Mouse (Mus musculus): ENCODE data around the gene Zbtb18.
A peak's percentile ranks its signal among the peaks of the same experiment; 100 is the strongest.

Zbtb18 gene

DNA sequence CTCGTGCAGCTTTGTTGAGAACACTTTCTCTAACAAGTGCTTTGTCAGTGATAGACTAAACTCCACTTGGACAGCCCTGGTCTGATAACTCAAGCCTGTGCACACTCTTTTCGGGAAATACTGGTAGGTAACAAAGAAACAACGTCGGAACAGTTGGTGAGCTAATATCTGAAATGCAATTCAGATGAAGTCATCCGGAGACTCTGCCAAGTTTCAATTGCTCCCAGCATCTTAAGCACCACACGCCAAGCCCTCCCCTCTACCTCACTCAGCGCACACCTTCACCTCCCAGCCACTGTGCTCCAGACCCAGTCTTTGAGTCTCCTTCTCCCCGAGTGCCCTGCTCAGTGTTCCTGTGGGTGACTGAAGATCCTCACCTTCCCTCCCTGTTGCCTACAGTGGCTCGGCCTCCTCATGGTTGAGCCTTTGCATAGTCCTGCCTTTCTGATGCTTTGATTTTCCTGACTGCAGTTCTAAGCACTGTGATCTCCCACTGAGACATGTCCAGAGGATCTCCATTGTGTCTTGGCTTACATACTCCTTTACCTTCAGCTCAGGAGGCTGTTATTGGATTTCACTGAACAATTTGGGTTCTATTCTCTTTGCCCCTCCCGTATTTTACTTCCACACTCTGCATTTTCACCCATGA is 37.3 kb downstream of the Zbtb18 start:
- no peak for DNase-seq (ENCODE audit: extremely low read depth, low read depth)

DNA sequence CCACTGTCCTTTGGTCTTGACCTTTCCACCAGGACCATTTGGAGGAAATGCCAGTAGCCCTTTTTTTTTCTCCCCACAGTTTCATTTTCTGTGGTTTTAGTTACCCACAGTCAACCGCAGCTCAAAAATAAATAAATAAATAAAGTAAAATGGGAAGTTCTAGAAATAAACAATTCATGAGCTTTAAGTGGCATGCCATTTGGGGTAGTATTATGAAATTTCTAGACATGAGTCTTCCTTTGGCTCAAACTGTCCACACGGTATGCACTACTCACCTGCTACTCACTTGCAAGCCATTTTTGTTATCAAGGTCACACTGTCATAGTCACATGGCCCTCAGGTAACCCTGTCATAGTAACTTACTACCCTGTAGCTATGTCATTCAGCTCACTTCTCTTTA is 41.5 kb downstream of the Zbtb18 start:
- DNase-seq (ENCODE audit: extremely low read depth, low read depth) = no peak

DNA sequence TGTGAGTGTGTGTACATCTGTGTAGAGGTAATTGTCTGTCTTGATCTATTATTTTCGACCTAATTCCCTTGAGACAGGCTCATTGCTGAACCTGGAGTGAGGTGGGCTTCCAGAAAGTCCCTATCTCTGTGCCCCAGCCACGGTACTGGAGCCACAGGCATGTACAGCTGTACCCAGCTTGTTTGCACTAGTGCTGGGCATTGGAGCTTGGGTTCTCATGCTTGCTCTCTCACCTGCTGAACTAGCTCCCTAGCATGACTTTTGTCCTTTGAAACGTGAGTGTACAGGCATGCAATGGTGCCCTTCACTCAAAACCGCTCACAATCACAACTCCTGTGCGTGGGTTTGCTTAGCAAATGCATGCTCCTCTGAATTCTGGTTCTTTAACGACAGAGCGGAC is 42.1 kb downstream of the Zbtb18 start:
- no peak for DNase-seq (ENCODE audit: extremely low read depth, low read depth)

DNA sequence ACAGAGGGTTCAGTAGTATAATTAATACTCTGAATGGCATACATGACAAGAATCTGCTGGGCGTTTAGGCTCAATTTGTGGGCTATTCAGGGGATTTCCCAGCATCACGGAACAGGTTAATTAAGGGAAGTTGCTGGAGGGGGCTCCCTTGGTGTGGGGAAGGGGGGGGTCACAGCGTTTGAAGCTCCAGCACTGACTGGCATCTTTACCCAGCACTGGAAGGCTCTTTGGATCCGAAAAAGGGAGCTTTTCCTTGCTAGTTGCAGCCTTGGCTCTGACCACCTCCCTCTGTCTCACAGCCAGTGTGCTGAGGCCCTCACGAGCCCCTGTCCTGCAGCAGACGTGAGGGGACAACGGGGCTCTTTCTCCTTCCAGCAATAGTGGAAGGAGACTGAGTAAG is 42.5 kb downstream of the Zbtb18 start:
- DNase-seq (ENCODE audit: extremely low read depth, low read depth) = no peak

DNA sequence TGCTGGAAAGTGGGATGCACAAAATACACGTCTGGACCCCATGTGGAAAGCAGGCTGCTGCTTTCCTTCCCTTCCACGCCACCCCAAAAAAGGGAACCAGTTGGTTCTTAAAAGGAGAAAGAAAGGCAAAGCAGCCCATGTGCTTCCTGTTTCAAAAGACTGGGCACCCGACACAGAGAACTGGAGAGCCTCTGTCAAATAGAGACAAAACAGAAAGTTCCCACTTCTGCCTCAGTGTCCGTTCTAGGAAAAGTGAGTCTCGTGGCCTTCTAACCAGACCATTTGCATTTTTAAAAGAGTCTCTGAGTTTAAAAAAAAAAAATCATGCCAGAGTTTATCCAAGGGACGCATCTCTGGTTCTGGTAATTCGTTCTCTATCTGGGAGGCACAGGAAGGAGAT is 47.7 kb downstream of the Zbtb18 start:
- peak; percentile 69 for DNase-seq (ENCODE audit: extremely low read depth, low read depth)

DNA sequence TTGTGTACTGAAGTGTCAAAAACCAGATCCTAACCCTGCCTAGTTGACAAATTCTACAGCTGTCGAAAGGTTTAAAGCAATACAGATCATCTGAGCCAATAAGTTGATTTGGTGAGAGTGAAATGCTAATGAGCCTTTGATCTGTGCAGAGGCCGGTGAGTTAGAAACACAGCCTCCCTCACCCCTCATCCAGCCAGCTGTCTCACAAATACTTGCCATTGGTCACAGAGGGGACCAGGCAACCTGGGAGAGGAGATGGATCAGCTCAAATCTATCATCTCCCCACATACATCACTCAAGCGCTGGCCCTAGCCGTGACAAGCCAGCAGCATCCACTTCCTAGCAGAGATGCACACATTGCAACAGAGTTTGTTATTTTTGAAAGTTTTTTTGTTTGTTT is 48.7 kb downstream of the Zbtb18 start:
- no peak for DNase-seq (ENCODE audit: extremely low read depth, low read depth)

DNA sequence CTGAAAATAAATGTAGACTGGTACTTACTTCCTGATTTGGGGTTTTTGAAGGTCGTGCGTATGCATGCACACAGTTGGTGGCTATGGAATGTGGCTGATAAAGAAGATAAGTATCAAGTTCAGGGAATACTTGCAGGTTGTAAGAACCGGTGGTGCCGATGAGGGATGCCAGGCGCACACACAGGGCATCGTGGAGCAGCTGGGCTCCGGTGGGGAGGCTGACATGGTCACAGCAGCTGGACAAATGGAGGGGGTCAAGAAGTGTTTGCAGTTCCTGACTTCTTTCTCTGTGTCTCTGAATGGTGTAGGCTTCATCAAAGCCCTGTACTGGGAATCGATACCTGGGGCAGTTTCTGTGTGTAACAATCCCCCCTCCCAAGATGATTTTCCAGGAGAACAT is 49.1 kb downstream of the Zbtb18 start:
- no peak for DNase-seq (ENCODE audit: extremely low read depth, low read depth)

DNA sequence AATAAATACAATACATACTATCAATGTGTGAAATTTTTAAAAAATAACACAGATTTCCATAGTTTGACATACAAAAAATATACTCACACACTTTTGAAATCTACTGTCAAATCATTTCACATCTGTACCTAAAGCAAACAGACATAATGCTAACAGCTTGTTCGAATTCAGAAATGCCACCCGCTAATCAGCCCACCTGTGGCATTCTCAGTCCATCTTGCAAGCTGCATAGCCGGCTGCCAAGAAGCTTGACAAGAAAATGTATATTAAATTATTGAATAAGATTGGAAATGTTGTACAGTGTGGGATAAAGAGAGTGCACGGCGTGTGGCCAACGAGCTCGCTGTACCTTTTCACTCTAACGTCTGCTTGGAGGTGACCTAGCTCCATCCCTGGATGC is 52.2 kb downstream of the Zbtb18 start:
- DNase-seq (ENCODE audit: extremely low read depth, low read depth) = no peak

DNA sequence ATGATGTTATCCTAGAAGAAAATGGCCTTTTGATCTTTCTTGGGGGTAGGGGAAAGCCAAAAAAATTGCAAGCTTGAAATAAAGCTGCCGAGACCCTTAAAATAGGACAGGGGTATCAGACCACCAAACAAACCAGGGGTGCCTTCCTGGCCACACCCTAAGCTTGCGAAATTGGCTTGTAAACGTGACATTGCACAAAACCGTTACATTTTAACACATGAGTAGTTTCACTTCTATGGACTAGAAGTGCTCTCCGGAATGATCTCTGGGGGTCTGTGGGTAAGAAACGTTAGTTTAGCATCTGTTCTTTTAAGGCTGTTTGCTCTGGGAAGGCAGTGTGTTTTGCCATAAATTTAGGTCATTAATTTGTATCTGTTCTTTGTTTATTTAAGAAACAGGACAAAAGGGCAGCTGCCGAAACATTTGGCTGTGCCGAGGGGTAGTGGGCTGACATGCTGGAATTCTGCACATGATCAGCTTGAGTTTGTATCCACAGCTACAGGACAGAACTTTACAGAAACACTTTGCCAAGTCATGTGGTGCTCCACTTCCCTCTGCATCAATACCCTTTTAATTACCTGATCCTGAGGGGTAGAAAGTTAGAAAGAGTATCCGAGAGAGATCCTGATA is 52.9 kb downstream of the Zbtb18 start:
- no peak for DNase-seq (ENCODE audit: extremely low read depth, low read depth)
